Mouse (Mus musculus) MEL (cell line): ENCODE results near the gene Mcrip2. TPM values are rescaled to one million over a fixed set of nuclear protein-coding genes. Genes with fewer than 3 reads are reported as not detected.

Source experiments
- DNase-seq: peaks from one replicate; pipeline ENCODE4 v3.0.0; 2011; ENCODE audit warnings: low read depth, low spot score
- H3K27ac ChIP-seq: 2 replicates; pipeline ENCODE4 v1.5.1; 2012; ENCODE audit warnings: low read depth, mild to moderate bottlenecking, control low read depth, low read length, moderate library complexity; ENCODE audit not compliant: control insufficient read depth
- H3K27me3 ChIP-seq, 2 experiments: fragments of 150-350 bp in 1 of 2; sonication (generic) in 1 of 2; 2 replicates each; pipeline ENCODE4 v1.6.1; 2012; ENCODE audit warnings: low read length in 2 of 2, mild to moderate bottlenecking in 2 of 2, improper control_type of control experiment in 1 of 2, moderate library complexity in 1 of 2; ENCODE audit not compliant: insufficient read depth in 2 of 2, control insufficient read depth in 1 of 2
- H3K36me3 ChIP-seq, 2 experiments: 2 replicates each; pipeline ENCODE4 v1.6.1; 2012 to 2014; ENCODE audit warnings: low read length in 2 of 2, improper control_type of control experiment in 1 of 2, inconsistent platforms in 1 of 2, mild to moderate bottlenecking in 1 of 2; ENCODE audit not compliant: insufficient read depth in 2 of 2, control insufficient read depth in 1 of 2
- H3K4me1 ChIP-seq, 2 experiments: fragments of 150-350 bp in 1 of 2; sonication (generic) in 1 of 2; 2 replicates each; pipeline ENCODE4 v1.6.1; 2012; ENCODE audit warnings: low read length in 2 of 2, improper control_type of control experiment in 1 of 2, mild to moderate bottlenecking in 1 of 2; ENCODE audit not compliant: insufficient read depth in 2 of 2, control insufficient read depth in 1 of 2
- H3K4me3 ChIP-seq, 2 experiments: fragments of 150-350 bp in 1 of 2; sonication (generic) in 1 of 2; 2 replicates each; pipeline ENCODE4 v1.5.1; 2012; ENCODE audit warnings: low read depth in 2 of 2, low read length in 2 of 2, mild to moderate bottlenecking in 2 of 2, moderate library complexity in 2 of 2, control low read depth in 1 of 2, improper control_type of control experiment in 1 of 2; ENCODE audit not compliant: control insufficient read depth in 1 of 2, insufficient read depth in 1 of 2
- H3K79me2 ChIP-seq: 2 replicates; pipeline ENCODE4 v1.6.1; 2012; ENCODE audit warnings: mild to moderate bottlenecking, low read length, moderate library complexity; ENCODE audit not compliant: control insufficient read depth, poor library complexity, insufficient read depth
- H3K9ac ChIP-seq: 2 replicates; pipeline ENCODE4 v1.6.1; 2012; ENCODE audit warnings: low read depth, mild to moderate bottlenecking, control low read depth, low read length, moderate library complexity; ENCODE audit not compliant: control insufficient read depth, poor library complexity, severe bottlenecking
- H3K9me3 ChIP-seq: fragments of 150-350 bp; sonication (generic); replicated peaks from 2 replicates; pipeline ENCODE4 v1.6.1; 2012; ENCODE audit warnings: mild to moderate bottlenecking, low read length, improper control_type of control experiment, moderate library complexity; ENCODE audit not compliant: insufficient read depth
- BHLHE40 ChIP-seq: IDR thresholded peaks from 2 replicates; pipeline ENCODE4 v1.6.1; 2012; ENCODE audit warnings: low read depth, mild to moderate bottlenecking, inconsistent platforms, low read length, improper control_type of control experiment, borderline replicate concordance
- CTCF ChIP-seq, 3 experiments: IDR thresholded peaks in 2 of 3; conservative IDR thresholded peaks in 1 of 3; 2 replicates each; pipeline ENCODE4 v1.5.1; 2011 to 2012; ENCODE audit warnings: low read length in 3 of 3, low read depth in 2 of 3, mild to moderate bottlenecking in 2 of 3, improper control_type of control experiment in 1 of 3, inconsistent platforms in 1 of 3, mixed read lengths in 1 of 3, moderate library complexity in 1 of 3; ENCODE audit not compliant: control insufficient read depth in 1 of 3, insufficient read depth in 1 of 3, poor library complexity in 1 of 3, severe bottlenecking in 1 of 3
- E2F4 ChIP-seq: IDR thresholded peaks from 2 replicates; pipeline ENCODE4 v1.6.1; 2011; ENCODE audit warnings: low read depth, low read length, improper control_type of control experiment, borderline replicate concordance
- EP300 ChIP-seq, 2 experiments: IDR thresholded peaks; 2 replicates each; pipeline ENCODE4 v1.6.1; 2011; ENCODE audit warnings: improper control_type of control experiment in 2 of 2, low read length in 2 of 2, low read depth in 1 of 2, mild to moderate bottlenecking in 1 of 2
- ETS1 ChIP-seq: IDR thresholded peaks from 2 replicates; pipeline ENCODE4 v1.6.1; 2012; ENCODE audit warnings: low read depth, mild to moderate bottlenecking, inconsistent platforms, low read length, improper control_type of control experiment, moderate library complexity
- GATA1 ChIP-seq: IDR thresholded peaks from 2 replicates; pipeline ENCODE4 v1.6.1; 2011; ENCODE audit warnings: low read depth, low read length, improper control_type of control experiment
- HCFC1 ChIP-seq: IDR thresholded peaks from 2 replicates; pipeline ENCODE4 v1.6.1; 2012; ENCODE audit warnings: low read depth, mild to moderate bottlenecking, inconsistent platforms, low read length, improper control_type of control experiment, moderate library complexity
- KAT2A ChIP-seq: conservative IDR thresholded peaks from 2 replicates; pipeline ENCODE4 v1.6.1; 2012; ENCODE audit warnings: low read depth, low read length, improper control_type of control experiment, inconsistent platforms
- MAFK ChIP-seq: IDR thresholded peaks from 2 replicates; pipeline ENCODE4 v1.6.1; 2011; ENCODE audit warnings: low read depth, mild to moderate bottlenecking, low read length, improper control_type of control experiment, borderline replicate concordance
- MAX ChIP-seq: IDR thresholded peaks from 2 replicates; pipeline ENCODE4 v1.6.1; 2011; ENCODE audit warnings: low read length, improper control_type of control experiment
- MEF2A ChIP-seq: IDR thresholded peaks from 2 replicates; pipeline ENCODE4 v1.6.1; 2014; ENCODE audit warnings: low read depth, mild to moderate bottlenecking, inconsistent platforms, low read length, improper control_type of control experiment; ENCODE audit not compliant: poor library complexity, insufficient replicate concordance, severe bottlenecking; ENCODE audit errors: extremely low read depth
- MXI1 ChIP-seq: IDR thresholded peaks from 2 replicates; pipeline ENCODE4 v1.6.1; 2011; ENCODE audit warnings: mild to moderate bottlenecking, low read depth, low read length, improper control_type of control experiment
- MYB ChIP-seq: IDR thresholded peaks from 2 replicates; pipeline ENCODE4 v1.6.1; 2011; ENCODE audit warnings: mild to moderate bottlenecking, low read depth, low read length, improper control_type of control experiment
- NELFE ChIP-seq: IDR thresholded peaks from 2 replicates; pipeline ENCODE4 v1.6.1; 2011; ENCODE audit warnings: low read depth, low read length, improper control_type of control experiment
- NRF1 ChIP-seq: IDR thresholded peaks from 2 replicates; pipeline ENCODE4 v1.6.1; 2014; ENCODE audit warnings: low read depth, mild to moderate bottlenecking, inconsistent platforms, low read length, improper control_type of control experiment, moderate library complexity; ENCODE audit not compliant: poor library complexity, insufficient read depth, severe bottlenecking
- POLR2AphosphoS2 ChIP-seq: IDR thresholded peaks from 2 replicates; pipeline ENCODE4 v1.6.1; 2011; ENCODE audit warnings: low read length, improper control_type of control experiment
- POLR2AphosphoS5 ChIP-seq: IDR thresholded peaks from 2 replicates; pipeline ENCODE4 v1.6.1; 2012; ENCODE audit warnings: low read depth, borderline replicate concordance, mild to moderate bottlenecking, inconsistent platforms, low read length, moderate library complexity, mixed read lengths
- RCOR1 ChIP-seq: IDR thresholded peaks from 2 replicates; pipeline ENCODE4 v1.6.1; 2012; ENCODE audit warnings: low read depth, mild to moderate bottlenecking, inconsistent platforms, low read length, improper control_type of control experiment
- SMC3 ChIP-seq: IDR thresholded peaks from 2 replicates; pipeline ENCODE4 v1.6.1; 2011; ENCODE audit warnings: low read depth, low read length, improper control_type of control experiment
- TAL1 ChIP-seq: IDR thresholded peaks from 2 replicates; pipeline ENCODE4 v1.6.1; 2012; ENCODE audit warnings: mild to moderate bottlenecking, inconsistent platforms, low read length, moderate library complexity, mixed read lengths
- UBTF ChIP-seq: IDR thresholded peaks from 2 replicates; pipeline ENCODE4 v1.6.1; 2012; ENCODE audit warnings: low read depth, mild to moderate bottlenecking, inconsistent platforms, low read length, improper control_type of control experiment, moderate library complexity, borderline replicate concordance; ENCODE audit not compliant: insufficient read depth
- USF2 ChIP-seq, 2 experiments: IDR thresholded peaks; 2 replicates each; pipeline ENCODE4 v1.6.1; 2011 to 2012; ENCODE audit warnings: improper control_type of control experiment in 2 of 2, low read length in 2 of 2, borderline replicate concordance in 1 of 2, inconsistent platforms in 1 of 2, low read depth in 1 of 2, mild to moderate bottlenecking in 1 of 2; ENCODE audit not compliant: insufficient read depth in 1 of 2
- ZMIZ1 ChIP-seq: IDR thresholded peaks from 2 replicates; pipeline ENCODE4 v1.6.1; 2012; ENCODE audit warnings: low read depth, mild to moderate bottlenecking, inconsistent platforms, low read length, improper control_type of control experiment, moderate library complexity
- ZNF384 ChIP-seq: IDR thresholded peaks from 2 replicates; pipeline ENCODE4 v1.6.1; 2012; ENCODE audit warnings: low read depth, mild to moderate bottlenecking, inconsistent platforms, low read length, improper control_type of control experiment
- polyA plus RNA-seq, 2 experiments: library from polyadenylated mRNA; stranded (reverse) in 1 of 2; unstranded in 1 of 2; fragments of >175 nt in 1 of 2; fragments of >200 nt in 1 of 2; gene quantifications; 2 replicates each; pipeline versions ENCODE4 v1.2.1 to v1.2.4; 2012; ENCODE audit warnings: low replicate concordance in 2 of 2, low read depth in 1 of 2; ENCODE audit not compliant: insufficient read length in 2 of 2, insufficient read depth in 1 of 2, missing spikeins in 1 of 2
- total RNA-seq: library from RNA; depleted of rRNA; stranded (reverse); fragments of 300-350 nt; gene quantifications from 2 replicates; pipeline ENCODE4 v1.2.3, GENCODE M21; 2012

Mcrip2 gene
- total and polyA plus RNA-seq, 3 experiments, result 88.9 to 281 (median 107) TPM

- H3K27ac ChIP-seq, result no peak overlapping the region
- H3K4me3 ChIP-seq, result no peak overlapping the region
- H3K79me2 ChIP-seq, result peaks cover 6% of the 10 kb centered on the region; the same call in 1 of the 2 replicates
- no peak overlapping the region for H3K9ac ChIP-seq
- peak; percentile 52 for DNase-seq
- no peaks in the 10 kb centered on the region for H3K27me3 ChIP-seq
- H3K9me3 ChIP-seq, result no peaks in the 10 kb centered on the region
- peaks cover 0 to 7% of the 10 kb centered on the region in 2 experiments; a peak in 2 of 4 replicates for H3K36me3 ChIP-seq
- peaks cover 2 to 19% of the 10 kb centered on the region in 2 experiments; a peak in 3 of 4 replicates for H3K4me1 ChIP-seq
- no peak for TF ChIP-seq CTCF (IDR thresholded peaks at IDR 0.05 in 2 of 3, conservative IDR thresholded peaks at IDR 0.05 in 1 of 3; ENCODE audit: control insufficient read depth in 1 of 3, insufficient read depth in 1 of 3, low read depth in 2 of 3, low read length in 3 of 3, poor library complexity in 1 of 3, severe bottlenecking in 1 of 3)
- TF ChIP-seq MAX, result no peak
- TF ChIP-seq UBTF, result no peak
- no peak for TF ChIP-seq ZNF384
- no peak for TF ChIP-seq POLR2AphosphoS5
- no peak for TF ChIP-seq SMC3
- no peak for TF ChIP-seq NRF1
- TF ChIP-seq USF2 (IDR thresholded peaks at IDR 0.05; ENCODE audit: borderline replicate concordance in 1 of 2, insufficient read depth in 1 of 2, low read depth in 1 of 2, low read length in 2 of 2), result no peak
- TF ChIP-seq BHLHE40, result no peak
- no peak for TF ChIP-seq TAL1
- no peak for TF ChIP-seq HCFC1
- TF ChIP-seq MYB, result no peak
- TF ChIP-seq ETS1, result no peak
- no peak for TF ChIP-seq NELFE
- TF ChIP-seq ZMIZ1, result no peak
- no peak for TF ChIP-seq GATA1
- no peak for TF ChIP-seq MEF2A
- no peak for TF ChIP-seq MAFK
- no peak for TF ChIP-seq MXI1
Measured at GRCm38 (mm10) chr17:25877025-25877424, 8.5 kb upstream of the Mcrip2 start.

GRCm38 (mm10) chr17:25876347-25876915, 7.9 kb upstream of the Mcrip2 start:
- DNase-seq, result no peak
- Histone ChIP-seq H3K4me3 (peak overlapping the region; percentile 82 to 87), H3K9me3 (no peaks in the 10 kb centered on the region), H3K36me3 (peaks cover 0 to 7% of the 10 kb centered on the region in 2 experiments; a peak in 2 of 4 replicates), H3K27ac (no peak overlapping the region), H3K27me3 (no peaks in the 10 kb centered on the region), H3K9ac (peak overlapping the region; percentile 89), H3K4me1 (peaks cover 2 to 19% of the 10 kb centered on the region in 2 experiments; a peak in 3 of 4 replicates), H3K79me2 (peaks cover 6% of the 10 kb centered on the region; the same call in 1 of the 2 replicates)
- TF ChIP-seq TAL1 (no peak), POLR2AphosphoS2 (no peak), SMC3 (no peak), KAT2A (no peak), POLR2AphosphoS5 (no peak), E2F4 (no peak), MXI1 (no peak), EP300 (IDR thresholded peaks at IDR 0.05; ENCODE audit: low read depth in 1 of 2, low read length in 2 of 2) (no peak), MYB (no peak), RCOR1 (no peak)
